ENCODE assay signal across 7 mouse cellular contexts in the genomic region with DNA sequence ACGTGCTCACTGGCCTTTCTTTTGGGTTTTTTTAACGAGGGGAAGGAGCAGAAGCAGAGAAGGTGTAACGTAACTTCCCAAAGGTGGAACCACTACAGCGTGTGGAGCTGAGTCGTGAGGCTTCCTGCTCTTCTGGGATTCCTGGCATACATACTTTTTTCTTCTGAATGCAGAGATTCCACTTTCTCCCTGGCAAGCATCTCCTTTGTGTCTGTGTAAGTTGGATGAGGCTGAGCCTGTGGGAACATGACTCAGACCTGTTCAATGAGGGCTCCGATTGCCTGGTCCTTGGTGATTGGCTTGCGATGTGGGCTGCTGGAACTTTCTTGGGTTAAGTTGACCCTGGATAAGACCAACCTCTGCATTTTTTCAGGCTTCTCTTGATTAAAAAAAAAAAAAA.
"Had no signal": no experiment of that assay in that cellular context is flagged by ENCODE, and none has a peak within 500 bp of the region (broad histone marks: within the 10 kb centered on the region; RNA-seq: fewer than 3 reads in every experiment).

No protein-coding gene starts in this region.

- DNase-seq: liver, postnatal 0 days; lung, adult 2 months; lung, postnatal 14 days; lung, postnatal 36 days; thymus, adult 2 months; thymus, postnatal 25 days; thymus, postnatal 4 days had no signal
